ENCODE assay signal across 8 mouse cellular contexts in genomic region chr1:181852466-181852865, GRCm38 (mm10). TPM values are rescaled to one million over a fixed set of nuclear protein-coding genes. Genes with fewer than 3 reads are reported as not detected.
DNase-seq lines count a peak whose midpoint lies in the region; ATAC-seq lines count a peak whose summit lies in the region.

No protein-coding gene starts in this region.

- no peaks in the 10 kb centered on the region for H3K36me3 ChIP-seq in heart, embryonic 13.5 days
- no peaks in the 10 kb centered on the region for H3K36me3 ChIP-seq in limb, embryonic 13.5 days

- H3K4me2 ChIP-seq in heart, embryonic 13.5 days: peak overlapping the region; percentile 67
- peak overlapping the region; percentile 57 for H3K4me2 ChIP-seq in limb, embryonic 13.5 days (replicated peaks)

- no peaks in the 10 kb centered on the region for H3K27me3 ChIP-seq in heart, embryonic 13.5 days (replicated peaks)
- 0 out of 2 replicates have a peak, but pooled peaks cover 5% of the 10 kb centered on the region for H3K27me3 ChIP-seq in limb, embryonic 13.5 days

- ATAC-seq in heart, embryonic 13.5 days (ENCODE audit: extremely low read depth, insufficient number of reproducible peaks, low FRiP score, low TSS enrichment): no peak
- no peak for ATAC-seq in limb, embryonic 13.5 days (ENCODE audit: low FRiP score, low read depth)
- peak; percentile 67 for ATAC-seq in neutrophil, adult 5-6 weeks (ENCODE audit: extremely low read depth, insufficient number of reproducible peaks, low FRiP score, poor library complexity, severe bottlenecking)

- peak overlapping the region; percentile 29; the same call in 1 of the 2 replicates for H3K27ac ChIP-seq in heart, embryonic 13.5 days (replicated peaks)
- H3K27ac ChIP-seq in limb, embryonic 13.5 days: no peak overlapping the region

- H3K4me3 ChIP-seq in heart, embryonic 13.5 days: peak overlapping the region; percentile 43
- no peak overlapping the region for H3K4me3 ChIP-seq in limb, embryonic 13.5 days

- peak overlapping the region; percentile 69 for H3K9ac ChIP-seq in heart, embryonic 13.5 days
- H3K9ac ChIP-seq in limb, embryonic 13.5 days: no peak overlapping the region

- 33% methylated on average over 13 of the region's 13 CpGs for WGBS in heart, embryonic 13.5 days
- 49% methylated on average over 13 of the region's 13 CpGs for WGBS in limb, embryonic 13.5 days

- DNase-seq in heart, adult 18-20 months: peak; percentile 46 to 76
- no peak for DNase-seq in heart, postnatal 4 days
- no peak for DNase-seq in T-cell, adult 2 months (ENCODE audit: low spot score)
- no peak for DNase-seq in right cerebral cortex, postnatal 25 days
- no peak for DNase-seq in cerebellum, adult 9-10 months

- no peaks in the 10 kb centered on the region for H3K9me3 ChIP-seq in heart, embryonic 13.5 days
- no peaks in the 10 kb centered on the region for H3K9me3 ChIP-seq in limb, embryonic 13.5 days

- peaks cover 27% of the 10 kb centered on the region for H3K4me1 ChIP-seq in heart, embryonic 13.5 days
- H3K4me1 ChIP-seq in limb, embryonic 13.5 days: peaks cover 26% of the 10 kb centered on the region

RNA-seq across cellular contexts. Expression of gene Lbr, which starts 9.6 kb away (rescaled TPM):
- 10 to 100 TPM; 21.1 to 21.7 TPM for total RNA-seq in heart, adult 18-20 months (2021)
- 10 to 100 TPM; 46.0 to 47.7 TPM for total RNA-seq in heart, postnatal 4 days (2021)
- 62.2 and 73.4 TPM in 2 replicates for polyA plus RNA-seq in heart, embryonic 13.5 days (2015; fragmentation: Nextera tagmentation; extraction: Ambion mirVana)
- 110 and 114 TPM in 2 replicates for polyA plus RNA-seq in limb, embryonic 13.5 days (2015; fragmentation: Nextera tagmentation; extraction: Ambion mirVana)
- 344 and 351 TPM in 2 replicates for total RNA-seq in neutrophil, adult 5-6 weeks (2017)

Comparison
In these comparisons a context has a peak if more than half of its experiments do, and no peak if none do; other contexts are left out.
1. DNase-seq: peak in heart, adult 18-20 months (2 of 2); none in heart, postnatal 4 days (single experiment), T-cell, adult 2 months (single experiment), right cerebral cortex, postnatal 25 days (single experiment) and cerebellum, adult 9-10 months (single experiment).